In the genomic region with DNA sequence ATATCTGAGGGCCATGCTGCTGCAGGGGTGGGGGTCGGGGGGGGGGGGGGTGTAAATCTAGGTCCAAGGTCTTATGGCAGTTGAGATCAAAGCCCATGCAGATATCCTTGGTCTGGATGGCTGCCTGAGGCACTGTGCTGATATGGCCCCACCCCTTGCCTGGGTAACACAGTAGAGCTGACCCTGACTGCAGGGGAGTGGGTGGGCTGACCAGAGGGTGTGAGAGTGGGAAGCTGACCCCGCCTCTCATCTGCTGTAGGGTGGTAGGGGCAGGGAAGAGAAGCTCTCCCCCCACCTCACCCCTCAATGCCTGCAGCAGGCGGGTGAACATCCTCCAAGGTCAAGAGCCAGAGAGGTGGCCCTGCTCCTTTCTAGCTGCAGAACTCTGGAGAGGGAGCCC, we compare ENCODE assay signal across 16 mouse cellular contexts.
DNase-seq lines count a peak whose midpoint lies in the region; ATAC-seq and TF ChIP-seq lines count a peak whose summit lies in the region.
"Had no signal": no experiment of that assay in that cellular context is flagged by ENCODE, and none has a peak within 500 bp of the region (broad histone marks: within the 10 kb centered on the region; RNA-seq: fewer than 3 reads in every experiment).

No protein-coding gene starts in this region.

- no peak overlapping the region for H3K9ac ChIP-seq in hindbrain, embryonic 12.5 days
- no peak overlapping the region for H3K9ac ChIP-seq in hindbrain, postnatal 0 days (replicated peaks; ENCODE audit: low read length)
- no peak overlapping the region for H3K9ac ChIP-seq in neural tube, embryonic 13.5 days
- no peak overlapping the region for H3K9ac ChIP-seq in liver, embryonic 13.5 days
- no peak overlapping the region for H3K9ac ChIP-seq in stomach, postnatal 0 days (ENCODE audit: low read length)

- no peak overlapping the region for H3K4me2 ChIP-seq in hindbrain, embryonic 12.5 days (replicated peaks)
- no peak overlapping the region for H3K4me2 ChIP-seq in hindbrain, postnatal 0 days (ENCODE audit: low read depth, low read length)
- H3K4me2 ChIP-seq in neural tube, embryonic 13.5 days: no peak overlapping the region
- H3K4me2 ChIP-seq in liver, embryonic 13.5 days: no peak overlapping the region
- H3K4me2 ChIP-seq in stomach, postnatal 0 days (replicated peaks; ENCODE audit: low read depth): no peak overlapping the region

- no peak for TF ChIP-seq EP300 in stomach, postnatal 0 days (optimal IDR thresholded peaks at IDR 0.05)

- ATAC-seq in hindbrain, embryonic 12.5 days (ENCODE audit: low FRiP score): peak; percentile 24
- no peak for ATAC-seq in hindbrain, postnatal 0 days
- ATAC-seq in neural tube, embryonic 13.5 days (ENCODE audit: low read depth): peak; percentile 17; the same call in 1 of the 2 replicates
- ATAC-seq in liver, embryonic 13.5 days (ENCODE audit: low read depth): peak; percentile 24; the same call in 1 of the 2 replicates
- peak; percentile 57 for ATAC-seq in stomach, postnatal 0 days (ENCODE audit: low FRiP score, low TSS enrichment)
- ATAC-seq: Patski had no signal

- no peaks in the 10 kb centered on the region for H3K27me3 ChIP-seq in hindbrain, embryonic 12.5 days
- H3K27me3 ChIP-seq in hindbrain, postnatal 0 days (ENCODE audit: insufficient read depth, low read length): no peaks in the 10 kb centered on the region
- no peaks in the 10 kb centered on the region for H3K27me3 ChIP-seq in neural tube, embryonic 13.5 days
- H3K27me3 ChIP-seq in liver, embryonic 13.5 days: no peaks in the 10 kb centered on the region
- no peaks in the 10 kb centered on the region for H3K27me3 ChIP-seq in stomach, postnatal 0 days (ENCODE audit: control insufficient read depth, insufficient read depth, low read length)
- H3K27me3 ChIP-seq: Patski had no signal

- no peak overlapping the region for H3K27ac ChIP-seq in hindbrain, embryonic 12.5 days
- H3K27ac ChIP-seq in hindbrain, postnatal 0 days: no peak overlapping the region
- no peak overlapping the region for H3K27ac ChIP-seq in neural tube, embryonic 13.5 days (replicated peaks)
- H3K27ac ChIP-seq in liver, embryonic 13.5 days: no peak overlapping the region
- H3K27ac ChIP-seq in stomach, postnatal 0 days (replicated peaks): no peak overlapping the region

- WGBS in hindbrain, embryonic 12.5 days: 85% methylated on average over 3 of the region's 3 CpGs
- 77% methylated on average over 3 of the region's 3 CpGs for WGBS in hindbrain, postnatal 0 days
- WGBS in neural tube, embryonic 13.5 days: 72% methylated on average over 3 of the region's 3 CpGs
- WGBS in liver, embryonic 13.5 days (ENCODE audit: insufficient replicate concordance): 54% methylated on average over 3 of the region's 3 CpGs
- 93% methylated on average over 3 of the region's 3 CpGs for WGBS in stomach, postnatal 0 days

- peaks cover 5% of the 10 kb centered on the region; the same call in 1 of the 2 replicates for H3K4me1 ChIP-seq in hindbrain, embryonic 12.5 days
- no peaks in the 10 kb centered on the region for H3K4me1 ChIP-seq in hindbrain, postnatal 0 days (ENCODE audit: insufficient read depth, low read length)
- 0 out of 2 replicates have a peak, but pooled peaks cover 9% of the 10 kb centered on the region for H3K4me1 ChIP-seq in neural tube, embryonic 13.5 days (replicated peaks)
- H3K4me1 ChIP-seq in liver, embryonic 13.5 days (replicated peaks): peaks cover 18% of the 10 kb centered on the region
- H3K4me1 ChIP-seq in stomach, postnatal 0 days (replicated peaks; ENCODE audit: control insufficient read depth, insufficient read depth): no peaks in the 10 kb centered on the region

- intact Hi-C loops in gastrocnemius, postnatal 14 days (cut with DNase I; ENCODE audit: low total_unique reads): no loop called here

- TF ChIP-seq CTCF in hindbrain, postnatal 0 days (IDR thresholded peaks at IDR 0.05; ENCODE audit: low read depth): no peak
- TF ChIP-seq CTCF in stomach, postnatal 0 days (IDR thresholded peaks at IDR 0.05; ENCODE audit: low read depth): no peak

- H3K36me3 ChIP-seq in hindbrain, embryonic 12.5 days: no peaks in the 10 kb centered on the region
- H3K36me3 ChIP-seq in hindbrain, postnatal 0 days (ENCODE audit: insufficient read depth, low read length): no peaks in the 10 kb centered on the region
- H3K36me3 ChIP-seq in neural tube, embryonic 13.5 days: no peaks in the 10 kb centered on the region
- no peaks in the 10 kb centered on the region for H3K36me3 ChIP-seq in liver, embryonic 13.5 days
- no peaks in the 10 kb centered on the region for H3K36me3 ChIP-seq in stomach, postnatal 0 days (ENCODE audit: control insufficient read depth, insufficient read depth, low read length)

- H3K4me3 ChIP-seq in hindbrain, embryonic 12.5 days: no peak overlapping the region
- H3K4me3 ChIP-seq in hindbrain, postnatal 0 days (ENCODE audit: low read length): no peak overlapping the region
- no peak overlapping the region for H3K4me3 ChIP-seq in neural tube, embryonic 13.5 days
- no peak overlapping the region for H3K4me3 ChIP-seq in liver, embryonic 13.5 days (replicated peaks)
- H3K4me3 ChIP-seq in stomach, postnatal 0 days (ENCODE audit: low read depth, low read length): no peak overlapping the region
- H3K4me3 ChIP-seq: myocyte had no signal

- no peak for DNase-seq in hindbrain, postnatal 0 days (ENCODE audit: low spot score)
- no peak for DNase-seq in neural tube, embryonic 10.5 days (ENCODE audit: extremely low spot score, low spot score)
- no peak for DNase-seq in liver, embryonic 13.5 days
- no peak for DNase-seq in stomach, postnatal 0 days (ENCODE audit: low spot score)
- DNase-seq in retina, embryonic 14.5 days (ENCODE audit: low spot score): no peak
- no peak for DNase-seq in gastrocnemius, postnatal 14 days
- DNase-seq: cerebellum, adult 11 months; heart, adult 11 months; heart, postnatal 10 days; kidney, adult 8-10 months; lung, postnatal 36 days; right cerebral cortex, postnatal 4 days had no signal

- no peaks in the 10 kb centered on the region for H3K9me3 ChIP-seq in hindbrain, embryonic 12.5 days (replicated peaks)
- H3K9me3 ChIP-seq in hindbrain, postnatal 0 days (ENCODE audit: low read length): no peaks in the 10 kb centered on the region
- no peaks in the 10 kb centered on the region for H3K9me3 ChIP-seq in neural tube, embryonic 13.5 days
- no peaks in the 10 kb centered on the region for H3K9me3 ChIP-seq in liver, embryonic 13.5 days (replicated peaks)
- no peaks in the 10 kb centered on the region for H3K9me3 ChIP-seq in stomach, postnatal 0 days (ENCODE audit: control insufficient read depth, low read length)
